Mouse (Mus musculus): ENCODE data around the gene Angel1.
A peak's percentile ranks its signal among the peaks of the same experiment; 100 is the strongest.

The Angel1 gene

DNA sequence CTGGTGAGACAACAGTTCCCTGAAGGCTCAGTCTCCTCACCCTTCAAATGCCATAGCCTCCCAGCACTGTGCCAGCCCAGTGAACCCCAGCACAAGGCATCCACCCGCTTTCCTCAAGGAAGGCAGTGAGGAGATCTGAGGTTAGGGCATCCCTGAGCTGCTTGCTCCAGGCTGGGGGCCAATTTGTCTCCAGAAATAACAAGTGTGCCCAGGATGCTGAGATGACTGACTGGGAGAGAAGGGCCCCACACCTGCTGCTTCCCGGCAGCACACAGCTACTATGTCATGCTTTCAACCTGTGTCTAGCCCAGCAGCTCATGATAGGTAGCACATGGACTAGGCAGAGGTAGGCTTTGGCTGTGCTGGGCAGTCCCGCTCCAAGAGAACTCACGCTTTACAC lies 24.8 kb downstream of the Angel1 start:
- DNase-seq (ENCODE audit: low spot score): no peak

DNA sequence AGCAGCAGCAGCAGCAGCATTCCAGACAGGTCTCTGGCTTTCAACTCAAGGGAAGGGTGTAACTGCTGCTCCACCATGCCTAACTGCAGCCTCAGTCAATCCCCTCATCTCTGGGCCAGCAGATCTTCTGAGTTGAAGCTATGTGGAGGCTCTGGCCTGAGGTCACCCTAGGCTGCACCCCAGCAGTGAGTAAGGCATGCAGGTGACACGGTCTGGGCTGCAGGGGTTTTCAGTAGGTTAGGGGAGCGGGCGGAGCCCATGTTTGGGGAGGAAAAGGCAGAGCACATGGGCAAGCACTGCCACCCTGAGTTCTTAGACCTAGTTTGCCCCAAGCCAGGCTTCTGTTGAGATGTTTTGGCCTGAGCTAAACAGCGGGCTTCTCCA lies 25.3 kb downstream of the Angel1 start:
- no peak for DNase-seq (ENCODE audit: low spot score)

DNA sequence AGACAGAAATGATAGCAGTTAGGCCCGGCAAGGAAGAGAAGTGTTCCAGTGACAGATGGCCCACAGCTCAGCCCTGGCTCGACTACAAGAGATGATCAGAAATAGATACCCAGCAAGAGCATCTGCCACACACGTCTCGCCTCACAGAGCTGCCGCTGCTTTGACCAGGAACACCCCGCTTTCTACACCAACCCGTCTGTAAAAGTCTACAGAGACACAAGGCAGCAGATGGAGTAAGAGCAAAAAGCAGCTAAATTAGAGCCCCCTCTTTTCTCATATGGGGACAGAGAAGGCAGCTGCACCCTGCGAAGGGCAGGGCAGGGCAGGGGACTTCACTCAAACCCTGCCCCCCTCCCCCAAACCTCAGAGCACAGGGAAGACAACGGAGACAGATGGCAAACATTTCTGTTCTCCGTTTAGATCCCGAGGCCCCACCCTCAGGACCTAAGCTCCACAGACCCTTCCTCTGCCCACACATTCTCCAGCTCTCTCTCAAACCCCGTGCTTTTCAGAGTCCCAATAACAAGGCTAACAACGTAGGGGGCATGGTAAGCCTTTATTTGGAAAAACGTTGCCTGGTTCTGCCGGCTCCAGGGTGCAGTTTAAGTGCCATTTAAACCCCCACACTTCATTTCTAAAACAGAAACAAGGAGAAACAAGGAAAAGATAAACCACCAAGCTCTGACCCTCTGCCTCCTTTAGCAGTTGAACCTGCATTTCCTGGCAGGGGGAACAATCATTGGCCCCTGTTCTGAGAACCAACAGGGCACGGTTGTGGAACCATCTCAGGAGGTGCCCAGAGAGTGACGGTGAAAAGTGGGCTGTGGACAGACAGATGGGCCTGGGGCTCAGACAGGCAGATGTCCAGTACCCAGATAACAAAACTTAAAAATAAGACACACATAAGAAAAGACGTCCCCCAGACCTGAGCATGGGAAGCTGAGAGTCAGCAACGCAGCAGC lies 26.0 kb downstream of the Angel1 start:
- no peak for DNase-seq (ENCODE audit: low spot score)

DNA sequence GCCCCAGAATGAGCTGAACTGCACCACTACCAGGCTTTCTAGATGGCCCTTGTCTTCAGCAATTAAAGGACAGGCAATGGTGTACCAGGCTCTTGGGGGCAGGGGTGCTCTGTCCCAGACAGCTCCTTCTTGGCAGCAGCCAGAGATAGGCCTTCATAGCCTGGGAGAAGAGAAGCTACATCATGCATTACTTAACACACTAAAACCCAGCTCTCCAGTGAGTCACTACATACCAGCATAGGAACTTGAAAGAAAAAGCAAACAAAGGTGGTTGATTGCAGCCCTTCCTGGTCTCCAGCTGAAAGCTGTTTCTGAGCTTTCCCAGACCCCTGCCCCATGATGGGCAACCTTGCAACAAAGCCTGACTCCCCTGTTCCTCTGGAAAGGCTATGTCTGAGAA lies 27.7 kb downstream of the Angel1 start:
- no peak for DNase-seq (ENCODE audit: low spot score)

DNA sequence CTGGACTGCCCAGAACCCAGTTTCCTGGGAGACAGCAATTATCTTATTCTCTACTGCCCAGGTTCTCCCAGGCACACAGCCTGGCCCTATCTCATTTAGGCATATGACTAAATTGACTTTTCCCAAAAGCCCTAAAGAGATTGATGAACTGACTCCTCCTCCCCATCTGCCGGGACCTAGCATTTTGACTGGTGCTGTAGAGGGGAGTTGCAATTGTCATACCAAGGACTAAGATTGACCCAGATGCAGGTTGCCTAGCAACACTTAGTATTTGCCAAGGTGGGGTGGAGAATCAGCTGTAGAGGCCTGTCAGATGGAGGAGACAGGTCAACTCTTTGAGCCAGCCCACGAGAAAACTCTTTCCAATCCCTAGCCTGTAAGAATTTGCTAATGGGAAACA lies 28.3 kb downstream of the Angel1 start:
- no peak for DNase-seq (ENCODE audit: low spot score)

DNA sequence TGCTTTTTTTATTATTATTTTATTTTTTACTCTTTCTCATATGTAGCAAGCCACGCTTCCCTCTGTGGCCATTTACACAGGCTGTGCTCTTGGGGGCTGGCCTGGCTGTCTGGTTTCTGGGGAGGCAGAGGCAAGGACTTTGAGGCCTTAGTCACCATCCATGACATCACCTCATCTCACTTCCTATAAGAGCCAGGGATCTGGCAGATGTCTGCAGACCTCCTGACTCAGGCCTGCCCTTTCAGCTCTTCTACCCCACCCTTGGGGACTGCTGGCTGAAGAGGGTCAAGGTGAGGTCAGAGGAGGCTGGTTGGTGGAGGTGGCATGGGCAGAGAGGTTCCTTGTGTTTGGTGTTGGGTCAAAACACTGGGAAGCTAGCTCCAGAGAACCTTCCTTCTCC lies 31.8 kb downstream of the Angel1 start:
- DNase-seq (ENCODE audit: low spot score): no peak

DNA sequence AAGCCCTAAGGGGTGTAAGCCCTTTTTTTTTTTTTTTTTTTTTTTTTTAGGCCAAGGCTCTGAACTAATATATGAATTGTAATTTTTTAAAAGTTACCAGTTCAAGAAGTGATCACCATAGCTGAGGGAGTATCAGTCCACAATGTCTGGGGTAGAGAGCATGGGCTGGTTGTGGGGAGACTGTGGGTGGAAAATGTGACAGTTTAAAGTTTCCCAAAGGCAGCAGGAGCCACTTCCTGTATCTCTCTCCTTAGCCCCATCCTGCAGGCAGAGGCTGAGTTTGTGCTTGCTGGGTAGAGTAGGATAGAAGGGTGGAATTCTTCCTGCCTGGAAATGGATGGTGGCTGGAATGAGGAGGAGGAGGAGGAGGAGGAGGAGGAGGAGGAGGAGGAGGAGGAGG lies 32.9 kb downstream of the Angel1 start:
- no peak for DNase-seq (ENCODE audit: low spot score)

DNA sequence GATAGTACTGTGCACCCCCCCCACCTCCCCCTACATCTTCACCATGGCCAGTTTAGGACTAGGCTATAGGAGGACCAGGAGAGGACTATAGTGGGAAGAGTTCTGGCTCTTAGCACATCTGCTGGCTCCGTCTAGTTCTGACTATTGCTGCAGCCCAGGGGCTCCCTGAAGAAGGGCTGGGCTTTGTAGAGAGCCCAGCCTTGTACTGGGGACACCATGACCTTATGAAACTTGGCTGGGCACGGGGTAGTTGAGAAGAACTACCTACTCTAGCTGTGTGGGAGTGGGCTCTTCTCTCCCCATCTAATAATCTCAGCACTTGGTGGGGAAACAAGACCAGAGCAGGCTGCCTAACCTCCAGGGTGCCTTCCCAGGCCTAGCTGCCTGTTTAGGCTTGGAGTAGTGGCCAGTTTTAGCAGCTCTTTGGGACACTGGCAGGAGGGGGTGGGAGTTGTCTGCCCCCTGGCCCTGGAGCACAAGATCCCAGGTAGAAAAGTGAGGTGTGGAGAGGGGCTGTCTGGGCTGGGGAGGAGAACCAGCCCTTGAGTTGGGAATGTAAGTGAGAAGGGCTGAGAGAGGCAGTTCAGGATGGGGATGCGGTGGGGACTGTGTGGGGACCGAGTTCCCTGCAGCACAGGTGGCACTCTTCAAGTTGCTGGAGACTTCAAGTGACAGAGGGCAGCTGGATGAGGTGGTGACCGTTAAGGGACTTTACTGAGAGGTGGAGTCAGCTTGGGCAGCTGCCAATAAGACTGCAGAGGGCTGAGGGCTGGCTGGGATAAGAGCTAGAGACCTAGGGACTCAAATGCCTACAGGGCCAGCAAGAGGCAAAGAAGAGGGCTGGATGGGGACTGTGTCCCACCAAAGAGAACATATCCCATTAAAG lies 33.5 kb downstream of the Angel1 start:
- DNase-seq (ENCODE audit: low spot score): no peak

DNA sequence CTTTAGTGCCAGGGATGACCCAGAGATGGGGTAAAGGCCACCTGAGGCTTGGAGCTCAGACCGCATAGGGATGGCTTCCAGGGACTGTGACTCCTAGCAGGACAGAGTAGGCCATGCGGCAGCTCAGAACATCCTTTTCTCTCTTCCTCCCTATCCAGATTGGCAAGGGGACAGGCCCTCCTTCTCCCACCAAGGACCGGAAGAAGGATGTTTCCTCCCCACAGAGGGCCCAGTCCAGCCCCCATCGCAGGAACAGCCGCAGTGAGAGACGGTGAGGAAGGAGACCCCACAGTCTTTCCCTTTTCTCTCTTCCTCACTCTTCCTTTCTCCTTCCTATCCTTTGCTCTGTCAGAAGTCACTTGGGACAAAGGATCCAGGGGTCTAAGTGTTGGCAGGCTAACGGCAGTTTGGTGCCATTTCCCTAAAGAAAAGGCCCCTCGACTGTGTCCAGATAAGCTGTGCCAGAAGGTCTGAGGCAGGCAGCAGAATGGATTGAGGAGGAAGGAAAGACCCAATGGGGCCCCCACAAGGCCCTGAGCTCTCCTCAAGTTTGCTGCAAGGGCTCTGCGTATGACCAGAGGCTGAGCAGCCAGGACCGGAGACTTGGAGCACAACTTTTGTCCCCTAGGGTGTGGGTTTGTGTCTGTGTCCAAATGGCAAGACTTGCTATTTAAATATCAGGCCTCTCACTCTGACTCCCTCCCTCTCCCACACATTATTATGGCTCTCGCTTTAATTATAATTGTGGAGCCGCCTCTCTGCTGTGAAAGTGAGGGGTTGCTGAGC lies 35.4 kb downstream of the Angel1 start:
- DNase-seq (ENCODE audit: low spot score): no peak

DNA sequence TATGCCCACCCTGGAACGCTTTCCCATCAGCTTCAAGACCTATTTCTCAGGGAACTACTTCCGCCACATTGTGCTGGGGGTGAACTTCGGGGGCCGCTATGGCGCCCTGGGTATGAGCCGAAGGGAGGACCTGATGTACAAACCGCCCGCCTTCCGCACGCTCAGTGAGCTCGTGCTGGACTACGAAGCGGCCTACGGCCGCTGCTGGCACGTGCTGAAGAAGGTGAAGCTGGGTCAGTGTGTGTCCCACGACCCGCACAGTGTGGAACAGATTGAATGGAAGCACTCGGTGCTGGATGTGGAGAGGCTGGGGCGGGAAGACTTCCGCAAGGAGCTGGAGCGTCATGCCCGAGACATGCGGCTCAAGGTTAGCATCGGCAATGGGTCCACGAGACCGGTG lies 37.3 kb downstream of the Angel1 start:
- no peak for DNase-seq (ENCODE audit: low spot score)

DNA sequence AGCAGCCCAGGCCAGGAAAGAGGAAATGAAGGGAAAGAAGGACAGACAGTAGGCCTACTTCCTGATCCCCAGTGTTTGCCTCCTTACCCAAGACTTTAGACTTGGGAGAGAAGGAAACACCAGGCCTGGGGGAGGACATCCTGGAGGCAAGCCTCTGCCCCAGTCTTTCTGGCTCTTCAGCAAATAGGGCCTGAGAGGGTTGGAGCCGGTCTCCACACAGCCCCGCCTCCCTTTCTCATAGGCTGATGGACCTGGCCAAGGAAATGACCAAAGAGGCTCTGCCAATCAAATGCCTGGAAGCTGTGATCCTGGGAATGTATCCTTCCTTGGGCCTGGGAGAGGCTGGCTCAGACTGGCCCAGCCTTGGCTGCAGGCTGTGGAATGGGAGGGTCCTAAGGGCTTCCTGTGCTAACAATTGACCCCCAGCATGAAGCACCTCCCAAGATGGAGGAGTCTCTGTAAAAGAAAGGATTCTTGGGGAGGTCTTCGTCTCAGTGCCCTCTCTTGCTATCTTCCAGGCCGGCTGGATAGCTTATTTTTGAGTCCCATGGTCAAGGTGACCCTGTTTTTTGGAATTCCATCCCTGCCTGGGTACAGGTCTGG lies 38.2 kb downstream of the Angel1 start:
- DNase-seq (ENCODE audit: low spot score): no peak

DNA sequence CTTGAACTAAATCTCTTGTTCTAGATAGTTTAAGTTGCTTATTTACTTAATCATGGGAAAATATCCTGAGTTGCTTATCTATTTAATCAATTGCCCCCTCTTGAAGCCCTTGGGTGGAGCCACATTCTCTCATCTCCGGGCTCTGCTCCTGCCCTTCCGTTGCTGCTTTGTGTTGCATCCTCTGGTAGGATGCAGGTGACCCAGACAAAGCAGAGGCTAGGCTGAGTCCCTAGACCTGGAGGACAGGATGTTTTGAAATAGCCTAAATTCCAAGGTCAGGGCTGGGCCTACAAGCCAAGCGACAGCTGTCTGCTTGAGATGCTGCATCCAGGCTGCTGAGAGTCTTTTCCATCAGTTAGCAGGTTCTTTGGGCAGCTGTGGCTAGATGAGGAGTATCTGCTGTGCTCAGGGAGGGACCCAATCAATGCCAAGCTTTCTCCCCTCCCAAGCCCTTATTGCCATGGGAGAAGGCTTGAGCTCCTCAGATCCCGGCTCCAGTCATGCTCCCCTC lies 38.8 kb downstream of the Angel1 start:
- no peak for DNase-seq (ENCODE audit: low spot score)

DNA sequence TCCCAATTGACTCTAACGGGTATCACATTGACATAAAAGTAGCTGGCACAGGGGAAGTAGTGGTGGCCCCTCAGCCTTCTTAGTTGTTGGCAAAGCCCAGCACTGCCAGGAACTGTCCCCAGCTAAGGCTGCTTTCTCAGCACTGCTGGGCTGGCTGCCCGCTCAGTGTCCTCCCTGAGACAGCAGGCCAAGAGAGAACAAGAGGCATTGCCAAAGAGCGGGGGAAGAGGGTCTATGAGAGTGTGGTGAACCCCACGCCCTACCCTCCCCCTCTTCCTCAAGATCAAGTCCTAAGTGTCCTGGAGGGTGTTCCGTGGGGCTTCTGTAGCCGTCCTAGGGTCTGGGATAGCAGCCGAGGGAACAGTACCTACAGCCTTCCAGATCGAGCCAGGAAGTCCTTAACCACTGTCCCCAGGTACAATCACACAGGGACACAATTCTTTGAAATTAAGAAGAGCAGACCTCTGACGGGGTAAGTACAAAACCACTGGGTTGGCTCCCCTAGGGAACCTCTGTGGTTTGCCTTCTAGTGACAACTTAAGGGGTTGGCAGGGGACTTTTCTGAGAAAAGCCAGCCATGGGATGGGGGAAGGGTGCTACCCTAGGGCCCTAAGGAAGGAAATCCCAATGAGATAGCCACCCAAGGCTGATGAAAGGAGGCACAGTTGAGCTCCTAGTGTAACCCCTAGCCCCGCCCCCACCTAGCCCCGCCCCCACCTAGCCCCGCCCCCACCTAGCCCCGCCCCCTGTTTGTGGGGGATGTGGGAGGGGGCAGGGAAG lies 39.5 kb downstream of the Angel1 start:
- DNase-seq (ENCODE audit: low spot score): no peak

DNA sequence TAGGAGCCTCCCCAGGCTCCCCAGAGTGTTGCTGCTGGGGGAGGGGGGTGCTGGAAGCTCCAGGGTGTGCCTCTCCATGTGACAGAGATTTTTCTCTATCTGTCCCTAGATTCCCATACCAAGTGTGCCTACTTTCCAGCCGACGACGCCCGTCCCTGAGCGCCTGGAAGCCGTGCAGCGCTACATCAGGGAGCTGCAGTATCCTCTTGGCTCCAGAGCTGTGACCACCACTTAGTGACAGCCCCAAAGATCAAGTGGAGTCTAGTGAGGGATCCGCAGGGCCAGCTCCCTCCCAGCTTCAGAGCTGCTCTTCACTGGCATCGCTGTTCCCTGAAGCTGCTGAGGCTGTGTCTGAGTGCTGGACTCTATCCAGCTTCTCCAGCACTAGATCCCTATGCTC lies 41.0 kb downstream of the Angel1 start:
- DNase-seq (ENCODE audit: low spot score): no peak

DNA sequence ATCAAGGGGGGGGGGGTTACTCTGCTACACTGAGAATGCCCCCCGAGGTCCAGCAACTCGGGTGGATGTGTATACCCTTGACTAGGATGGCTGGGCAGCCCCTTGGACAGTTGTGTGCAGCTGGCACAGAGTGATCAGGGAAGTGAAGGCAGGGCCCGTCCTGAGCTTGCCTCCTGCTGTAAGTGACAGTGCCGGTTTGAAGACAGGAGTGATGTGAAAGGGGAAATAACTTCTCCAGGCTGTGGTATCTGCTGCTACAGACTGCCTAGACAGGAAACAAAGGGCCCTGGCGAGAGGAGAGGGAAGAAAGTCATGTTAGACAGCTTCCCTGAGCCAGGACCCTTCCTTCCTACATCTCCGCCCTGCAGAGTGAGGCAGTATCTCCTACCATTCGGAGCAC lies 42.6 kb downstream of the Angel1 start:
- DNase-seq (ENCODE audit: low spot score): no peak

DNA sequence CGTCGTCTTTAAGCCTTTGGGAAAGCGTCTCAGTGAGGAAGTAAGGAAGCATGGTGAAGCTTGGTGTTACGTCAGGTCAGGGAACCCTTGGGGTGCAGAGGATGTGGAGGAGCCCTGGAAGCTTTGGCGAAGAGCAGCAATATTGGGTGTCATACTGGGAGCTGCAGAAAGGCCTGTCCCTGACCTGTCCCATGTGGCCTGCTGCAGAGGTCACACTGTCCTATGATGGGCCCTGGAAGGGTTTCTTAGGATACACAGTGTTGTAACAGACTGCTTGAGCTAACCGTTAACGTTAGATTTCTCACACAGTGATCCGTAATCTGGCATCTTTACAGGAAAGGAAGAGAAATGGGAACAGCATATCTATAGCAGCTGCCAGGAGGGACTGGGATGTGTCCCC lies 44.1 kb downstream of the Angel1 start:
- DNase-seq (ENCODE audit: low spot score): no peak

DNA sequence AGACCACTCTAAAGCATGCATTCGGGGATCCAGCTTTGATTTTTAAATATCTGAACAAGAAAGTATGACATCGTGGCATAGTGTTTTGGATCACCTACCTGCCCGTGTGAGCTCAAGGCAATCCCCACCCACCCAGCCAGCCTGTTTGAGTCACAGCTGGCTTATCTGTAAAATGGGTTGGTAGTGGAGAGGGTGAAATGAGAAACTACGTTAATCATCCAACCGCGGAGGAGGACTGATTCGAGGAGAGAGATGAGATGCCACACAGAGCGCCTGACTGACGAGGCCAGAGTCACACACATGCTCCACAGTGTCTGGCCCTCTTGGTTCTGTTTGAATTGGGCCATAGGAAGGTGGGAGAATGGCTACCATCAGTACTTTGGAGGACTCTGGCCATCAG lies 44.6 kb downstream of the Angel1 start:
- no peak for DNase-seq (ENCODE audit: low spot score)

DNA sequence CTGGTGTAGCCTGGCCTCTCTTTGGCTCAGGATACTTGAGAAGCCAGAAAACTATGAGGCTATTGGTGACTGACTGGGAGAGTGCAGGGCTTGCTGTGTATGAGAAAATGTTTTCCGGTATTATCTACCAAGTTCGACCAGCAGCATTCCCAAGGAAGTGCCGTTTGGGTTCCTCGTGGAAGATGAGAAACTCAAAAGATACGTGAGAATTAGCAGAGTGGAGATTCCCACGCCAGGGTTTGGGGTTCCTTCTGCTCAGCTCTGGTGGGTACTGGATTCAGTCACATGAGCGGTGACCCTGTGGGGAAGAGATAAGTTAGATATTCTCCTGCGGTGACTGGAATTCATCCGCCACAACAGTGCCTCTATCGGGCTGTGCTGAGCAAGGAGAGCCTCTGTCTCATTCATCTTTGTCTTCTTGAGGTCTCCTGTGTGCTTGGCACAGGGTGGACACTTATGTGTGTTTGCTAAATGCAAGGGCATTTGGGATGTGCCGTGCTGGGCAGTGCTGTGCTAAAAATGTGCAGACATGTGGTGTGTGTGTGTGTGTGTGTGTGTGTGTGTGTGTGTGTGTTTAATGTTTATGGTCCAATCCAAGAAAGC lies 45.6 kb downstream of the Angel1 start:
- peak; percentile 44 for DNase-seq (ENCODE audit: low spot score)

DNA sequence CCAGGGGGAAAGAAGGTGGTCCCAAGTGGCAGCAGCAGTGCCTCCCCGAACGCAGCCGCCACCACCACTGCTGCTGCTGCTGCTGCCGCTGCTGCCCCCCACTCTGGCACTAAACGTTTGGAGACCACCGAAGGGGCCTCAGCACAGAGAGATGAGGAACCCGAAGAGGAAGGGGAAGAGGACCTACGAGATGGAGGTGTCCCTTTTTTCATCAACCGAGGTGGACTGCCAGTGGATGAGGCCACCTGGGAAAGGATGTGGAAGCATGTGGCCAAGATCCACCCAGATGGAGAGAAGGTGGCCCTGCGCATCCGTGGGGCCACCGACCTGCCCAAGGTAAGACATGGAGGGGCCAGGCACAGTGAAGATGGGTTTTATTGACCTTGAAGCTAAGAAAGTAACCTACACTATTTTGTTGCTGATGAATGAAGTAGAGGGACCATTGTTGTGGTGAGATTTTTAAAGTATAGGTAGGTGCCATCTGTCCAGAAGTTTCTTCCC lies 46.2 kb downstream of the Angel1 start:
- no peak for DNase-seq (ENCODE audit: low spot score)

DNA sequence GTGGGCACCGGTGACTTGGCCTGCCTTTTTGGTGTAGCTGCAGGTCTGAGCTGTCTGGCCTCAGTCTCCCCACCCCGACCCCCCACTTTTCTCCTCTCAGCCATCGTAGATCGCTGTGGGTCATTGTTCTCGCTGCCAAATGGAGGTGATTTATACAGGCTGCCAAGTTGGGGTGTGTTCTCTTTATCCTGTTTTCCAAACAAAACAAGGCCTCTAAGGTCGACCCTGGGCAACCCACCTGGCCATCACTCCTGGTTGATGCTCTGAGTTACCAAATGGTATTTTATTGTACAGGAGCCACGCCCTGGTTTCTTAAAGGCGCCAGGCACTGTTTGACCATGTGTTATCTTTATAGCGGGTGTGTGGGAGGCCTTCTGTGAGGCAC lies 46.7 kb downstream of the Angel1 start:
- no peak for DNase-seq (ENCODE audit: low spot score)

All from embryo, embryonic 10 days (tissue).